Mouse (Mus musculus) kidney, adult 2 months (tissue): ENCODE results near the gene Sar1b. TPM values are rescaled to one million over a fixed set of nuclear protein-coding genes. Genes with fewer than 3 reads are reported as not detected.

Experiments used
- DNase-seq: peaks from one replicate; pipeline ENCODE4 v3.0.0; 2021
- H3K27ac ChIP-seq: fragments of 200-500 bp; 2 replicates; pipeline ENCODE4 v1.5.1; 2012; ENCODE audit warnings: low read depth, low read length, control low read depth, inconsistent platforms; ENCODE audit not compliant: insufficient read depth
- H3K27me3 ChIP-seq: fragments of 200-500 bp; replicated peaks from 2 replicates; pipeline ENCODE4 v1.6.1; 2012; ENCODE audit warnings: mild to moderate bottlenecking, moderate library complexity, low read length, inconsistent platforms; ENCODE audit not compliant: control insufficient read depth, insufficient read depth
- H3K36me3 ChIP-seq: fragments of 200-500 bp; 2 replicates; pipeline ENCODE4 v1.6.1; 2012; ENCODE audit warnings: mild to moderate bottlenecking, moderate library complexity, low read length, inconsistent platforms; ENCODE audit not compliant: control insufficient read depth, insufficient read depth
- H3K4me1 ChIP-seq: fragments of 200-500 bp; 2 replicates; pipeline ENCODE4 v1.6.1; 2011; ENCODE audit warnings: low read length; ENCODE audit not compliant: control insufficient read depth, insufficient read depth
- H3K4me3 ChIP-seq: fragments of 200-500 bp; 2 replicates; pipeline ENCODE4 v1.5.1; 2011; ENCODE audit warnings: mild to moderate bottlenecking, low read depth, low read length, control low read depth; ENCODE audit not compliant: insufficient read depth
- CTCF ChIP-seq: fragments of 200-500 bp; conservative IDR thresholded peaks from 2 replicates; pipeline ENCODE4 v1.5.1; 2011; ENCODE audit warnings: low read depth, mild to moderate bottlenecking, control low read depth, low read length, moderate library complexity, mixed read lengths; ENCODE audit not compliant: insufficient read depth, insufficient read length
- POLR2A ChIP-seq: fragments of 200-500 bp; IDR thresholded peaks from one replicate; pipeline ENCODE4 v1.6.1; 2011; ENCODE audit warnings: low read depth, low read length, control low read depth
- WGBS: fragments of 180-500 bp; shearing (Covaris S2); methylation state at CpG from one replicate; pipeline ENCODE4 v1.1.7; 2018; 5-methylcytosine and 5-hydroxymethylcytosine counted together
- polyA plus RNA-seq: library from polyadenylated mRNA; depleted of rRNA; stranded (reverse); fragments of >200 nt; gene quantifications from 2 replicates; pipeline ENCODE4 v1.2.3, GENCODE M21; 2012; rRNA removed

Gene Sar1b
- polyA plus RNA-seq, 1 experiment = 62.2 TPM

DNA sequence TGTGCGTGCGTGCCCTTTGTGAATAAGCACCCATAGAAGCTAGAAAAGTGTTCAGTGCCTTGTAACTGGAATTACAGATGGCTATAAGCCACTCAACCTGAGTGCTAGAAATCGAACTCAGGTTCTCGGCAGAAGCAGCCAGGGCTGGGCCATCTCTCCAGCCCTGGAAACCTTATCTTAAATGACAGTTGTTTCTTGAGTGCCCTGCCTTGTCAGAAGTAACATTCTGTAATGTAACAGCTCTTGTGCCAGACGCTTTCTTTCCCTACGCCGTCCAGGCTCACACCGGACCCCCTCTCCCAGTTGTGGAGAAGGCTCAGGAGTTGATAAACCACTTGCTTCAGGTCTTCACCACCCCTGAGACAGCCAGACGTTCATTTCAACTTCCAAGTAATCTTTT, 77.2 kb downstream of the Sar1b start:
- H3K27me3 ChIP-seq = no peaks in the 10 kb centered on the region
- 0 out of 2 replicates have a peak overlapping the region, but pooled peaks have one; percentile 14 for H3K27ac ChIP-seq
- no peak for DNase-seq
- TF ChIP-seq CTCF (no peak), POLR2A (no peak)
- WGBS = 88% methylated on average over 9 of the region's 9 CpGs
- H3K4me3 ChIP-seq = no peak overlapping the region
- no peaks in the 10 kb centered on the region for H3K4me1 ChIP-seq
- H3K36me3 ChIP-seq = no peaks in the 10 kb centered on the region

DNA sequence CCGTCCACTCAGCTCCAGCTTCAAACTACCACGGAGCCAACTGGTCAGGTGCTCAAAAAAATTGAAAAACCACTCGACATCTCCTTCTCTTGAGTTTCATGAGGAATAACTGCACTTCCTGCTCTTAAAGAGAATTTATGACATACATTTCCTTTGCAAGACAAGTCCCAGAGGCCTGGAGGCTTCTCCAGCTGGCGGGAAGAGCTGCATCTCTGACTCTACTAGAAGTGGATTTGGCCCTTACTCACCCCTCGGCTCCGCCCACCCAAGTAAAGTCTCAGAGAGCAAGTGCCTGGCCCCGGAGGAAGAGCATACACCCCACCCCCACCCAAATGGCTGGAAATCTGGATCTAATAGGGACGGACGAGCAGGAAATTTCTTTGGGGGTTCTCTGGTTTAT, 77.7 kb downstream of the Sar1b start:
- DNase-seq = peak; percentile 72
- TF ChIP-seq POLR2A (no peak), CTCF (no peak)
- Histone ChIP-seq H3K4me3 (no peak overlapping the region), H3K4me1 (no peaks in the 10 kb centered on the region), H3K36me3 (no peaks in the 10 kb centered on the region), H3K27ac (0 out of 2 replicates have a peak overlapping the region, but pooled peaks have one; percentile 14), H3K27me3 (no peaks in the 10 kb centered on the region)
- 54% methylated on average over 9 of the region's 9 CpGs for WGBS

Other genes with a start within 250 kb of the Sar1b start
- 28.5 and 34.5 TPM in 2 replicates for gene Phykpl, start 178.9 kb upstream of the Sar1b start, polyA plus RNA-seq
- gene Hnrnpab, start 156.8 kb upstream of the Sar1b start, polyA plus RNA-seq = 116 and 138 TPM in 2 replicates
- 44.6 and 49.8 TPM in 2 replicates for gene Nhp2, start 144.0 kb upstream of the Sar1b start, polyA plus RNA-seq
- 46.6 and 52.9 TPM in 2 replicates for gene Rmnd5b, start 127.8 kb upstream of the Sar1b start, polyA plus RNA-seq
- 11.8 and 13.6 TPM in 2 replicates for gene N4bp3, start 112.8 kb upstream of the Sar1b start, polyA plus RNA-seq
- gene D930048N14Rik, start 112.7 kb upstream of the Sar1b start, polyA plus RNA-seq = 10.7 and 13.7 TPM in 2 replicates
- gene 0610009B22Rik, start 74.8 kb upstream of the Sar1b start, polyA plus RNA-seq = 30.5 and 41.0 TPM in 2 replicates
- 14.7 and 14.8 TPM in 2 replicates for gene Sec24a, start 53 bp upstream of the Sar1b start, polyA plus RNA-seq
- gene Jade2, start 94.0 kb downstream of the Sar1b start, polyA plus RNA-seq = 13.4 and 13.8 TPM in 2 replicates
- 15.6 and 17.2 TPM in 2 replicates for gene Cdkn2aipnl, start 204.0 kb downstream of the Sar1b start, polyA plus RNA-seq
- gene Ube2b, start 237.1 kb downstream of the Sar1b start, polyA plus RNA-seq = 48.5 and 70.9 TPM in 2 replicates
- 1.6 and 1.8 TPM in 2 replicates for gene Cdkl3, start 240.5 kb downstream of the Sar1b start, polyA plus RNA-seq